Mouse (Mus musculus) hindbrain, embryonic 13.5 days (tissue): ENCODE measurements around the gene Sh3d19. TPM values are rescaled to one million over a fixed set of nuclear protein-coding genes. Genes with fewer than 3 reads are reported as not detected.

Experiments used
- polyA plus RNA-seq: library from polyadenylated mRNA; unstranded; fragments of >200 nt; fragmentation: Nextera tagmentation; extraction: Ambion mirVana; gene quantifications from 2 replicates; pipeline ENCODE4 v1.2.1, GENCODE M21; 2015

The Sh3d19 gene
- polyA plus RNA-seq, 1 experiment from 2014 or later: 11.2 TPM

Other genes starting within 250 kb of the Sh3d19 start
- gene Fam160a1, start 153.8 kb upstream of the Sh3d19 start, polyA plus RNA-seq: 0.19 and 0.34 TPM in 2 replicates
- gene Glt28d2, start 83.6 kb upstream of the Sh3d19 start, polyA plus RNA-seq: 0.10 and 0.23 TPM in 2 replicates
- gene Gm37240, start 83.6 kb upstream of the Sh3d19 start, polyA plus RNA-seq: 0.08 and 0.26 TPM in 2 replicates
- not detected in 2 replicates for gene Prss48, start 31.4 kb downstream of the Sh3d19 start, polyA plus RNA-seq
- gene Rps3a1, start 171.6 kb downstream of the Sh3d19 start, polyA plus RNA-seq: 711 and 729 TPM in 2 replicates